Mouse (Mus musculus) adrenal gland, adult 18-20 months (tissue): ENCODE measurements around the gene Nostrin. TPM values are rescaled to one million over a fixed set of nuclear protein-coding genes. Genes with fewer than 3 reads are reported as not detected.
A peak's percentile ranks its signal among the peaks of the same experiment; 100 is the strongest.

Source experiments
- DNase-seq, 2 experiments: peaks; one replicate each; pipeline ENCODE4 v3.0.0; 2021 to 2022; ENCODE audit warnings: low spot score in 2 of 2
- total RNA-seq, 2 experiments: library from RNA; stranded (reverse); gene quantifications; 1 replicate in 1 of 2; 2 replicates in 1 of 2; pipeline ENCODE4 v1.2.3; 2021

Nostrin gene
- total RNA-seq, 2 experiments from 2014 or later: 8.4 to 10.2 TPM

DNA sequence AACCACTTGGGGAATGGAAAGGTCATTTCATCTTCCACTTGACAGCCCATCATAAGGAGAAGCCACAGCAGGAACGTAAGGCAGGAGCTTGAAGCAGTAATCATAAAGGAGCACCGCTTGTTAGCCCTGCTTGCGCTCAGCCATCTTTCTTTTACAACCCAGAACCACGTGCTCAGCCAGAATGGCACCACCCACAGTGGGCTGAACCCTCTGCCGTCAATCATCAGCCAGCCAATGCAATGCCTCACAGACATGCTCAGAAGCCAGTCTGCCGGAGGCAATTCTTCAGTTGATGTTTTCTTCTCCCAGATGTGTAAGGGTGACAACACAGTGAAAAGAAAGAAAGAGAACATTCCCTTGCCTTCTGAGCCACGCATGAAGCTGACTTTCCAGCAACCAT is 7.3 kb upstream of the Nostrin start:
- DNase-seq: no peak

DNA sequence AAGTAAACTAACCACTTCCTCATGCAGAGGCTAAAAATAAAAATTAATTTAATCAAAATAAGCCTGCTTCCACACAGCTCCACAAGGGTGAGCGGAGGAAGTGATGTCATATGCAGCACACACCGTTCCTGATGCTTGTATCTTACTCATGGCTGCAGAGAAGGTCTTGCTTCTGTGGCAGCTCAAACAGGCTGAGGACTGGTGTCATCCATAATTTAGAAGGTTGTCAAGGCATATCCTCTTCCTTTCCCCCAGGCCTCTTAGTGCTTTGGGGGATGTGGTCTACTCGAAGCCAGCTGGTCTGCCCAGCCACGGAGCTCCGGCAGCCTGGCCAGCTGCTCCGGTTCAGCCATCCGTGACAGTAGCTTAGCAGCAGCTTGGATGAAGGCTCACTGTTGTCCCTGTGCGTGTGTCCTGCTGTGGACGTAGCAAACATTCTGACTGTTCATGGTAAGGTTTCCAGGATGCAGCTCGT is 6.6 kb upstream of the Nostrin start:
- no peak for DNase-seq

DNA sequence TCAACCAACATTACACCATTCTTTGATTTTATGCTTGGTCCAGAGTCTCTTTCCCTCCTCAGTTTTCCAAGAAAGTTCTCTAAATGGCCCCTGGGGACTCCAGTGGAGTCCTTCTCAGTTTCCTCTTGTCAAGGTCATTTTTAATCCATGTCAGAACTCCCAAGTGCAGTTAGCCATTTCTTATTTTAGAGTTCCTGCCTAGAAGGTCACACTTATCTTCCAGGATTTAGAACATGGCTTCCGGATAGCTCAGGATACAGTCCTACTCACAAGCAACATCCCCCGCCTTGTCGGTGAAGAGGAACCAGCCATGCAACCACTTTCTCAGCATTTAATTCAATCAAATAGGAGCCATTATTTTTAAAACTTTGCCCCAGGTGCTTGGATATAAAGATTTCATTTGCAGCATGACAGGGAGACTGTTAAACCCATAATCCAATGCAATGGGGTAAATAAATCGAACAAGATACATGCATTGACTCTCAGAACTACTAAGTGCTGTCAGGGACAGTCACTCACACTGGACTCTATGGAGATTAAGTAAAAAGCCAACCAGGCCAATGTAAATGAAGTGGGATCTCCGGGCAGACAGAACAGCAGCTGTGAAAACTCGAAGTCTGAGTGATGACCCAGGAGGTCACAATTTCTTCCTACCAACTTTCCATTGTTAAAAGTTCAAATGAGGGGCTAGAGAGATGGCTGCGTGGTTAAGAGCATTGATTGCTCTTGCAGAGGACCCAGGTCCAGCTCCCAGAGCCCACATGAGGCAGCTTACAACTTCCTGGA is 6.0 kb upstream of the Nostrin start:
- no peak for DNase-seq

DNA sequence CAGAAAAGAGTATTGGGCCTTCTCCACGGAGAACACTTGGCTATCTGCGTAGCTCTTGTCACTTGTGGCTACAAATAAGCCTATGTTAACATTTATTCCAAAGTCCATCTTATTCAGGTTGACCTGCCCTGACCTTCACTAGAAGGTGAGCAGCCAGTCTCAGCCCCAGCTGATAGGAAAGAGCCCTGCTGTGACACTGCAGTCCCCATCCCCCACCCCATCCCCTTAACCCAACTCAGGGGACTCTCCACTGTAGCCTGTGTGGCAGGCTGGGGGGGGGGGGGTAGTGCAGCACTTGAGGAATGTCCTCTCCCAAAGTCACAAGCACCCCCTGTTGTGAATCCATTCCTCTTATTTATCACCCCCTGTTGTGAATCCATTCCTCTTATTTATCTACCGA is 3.6 kb upstream of the Nostrin start:
- no peak for DNase-seq

DNA sequence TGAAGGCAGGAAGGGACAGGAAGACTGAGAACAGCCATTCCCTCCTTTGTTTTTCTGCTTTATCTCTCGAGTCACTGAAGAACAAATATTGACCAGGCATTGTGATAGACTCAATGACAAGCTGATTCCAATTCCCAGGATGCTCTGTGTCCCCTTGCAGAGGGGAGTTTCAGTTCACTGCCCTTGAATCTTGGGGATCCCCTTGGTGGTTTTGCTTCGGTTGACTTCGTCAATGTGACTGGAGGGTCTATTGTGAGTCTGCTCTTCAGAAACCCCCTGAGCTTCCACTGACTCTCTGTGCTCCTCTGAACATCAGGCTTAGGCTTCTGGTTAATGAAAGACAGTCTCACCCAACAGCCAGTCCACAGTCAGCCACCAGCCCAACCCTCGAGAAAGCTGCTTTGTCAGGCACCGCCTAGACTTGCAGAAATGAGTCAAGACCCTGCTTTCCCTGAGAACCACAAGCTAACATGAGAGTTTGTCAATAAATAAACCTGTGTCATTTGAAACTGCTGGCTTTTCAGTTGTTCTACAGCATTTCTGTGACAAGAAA is 3.0 kb upstream of the Nostrin start:
- no peak for DNase-seq

DNA sequence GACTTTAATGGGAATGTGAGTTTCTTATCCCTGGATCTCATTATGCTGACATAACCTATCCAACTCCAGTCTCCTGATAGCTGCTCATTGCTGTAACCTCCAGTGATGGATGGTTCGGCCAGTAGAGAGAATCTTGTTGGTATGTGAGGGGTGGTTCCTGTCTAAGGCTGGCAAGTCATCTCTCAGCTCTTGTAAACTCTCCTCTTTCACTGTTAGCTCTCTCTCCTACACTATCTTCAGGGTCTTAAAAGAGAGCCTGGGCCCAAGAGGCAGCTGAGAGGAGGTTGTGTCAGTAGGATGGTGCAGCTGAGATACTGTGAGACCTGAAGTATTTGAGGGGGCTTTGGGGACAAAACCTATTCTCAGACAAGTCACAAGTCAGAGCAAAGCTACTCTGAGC is 1.4 kb upstream of the Nostrin start:
- DNase-seq: no peak

DNA sequence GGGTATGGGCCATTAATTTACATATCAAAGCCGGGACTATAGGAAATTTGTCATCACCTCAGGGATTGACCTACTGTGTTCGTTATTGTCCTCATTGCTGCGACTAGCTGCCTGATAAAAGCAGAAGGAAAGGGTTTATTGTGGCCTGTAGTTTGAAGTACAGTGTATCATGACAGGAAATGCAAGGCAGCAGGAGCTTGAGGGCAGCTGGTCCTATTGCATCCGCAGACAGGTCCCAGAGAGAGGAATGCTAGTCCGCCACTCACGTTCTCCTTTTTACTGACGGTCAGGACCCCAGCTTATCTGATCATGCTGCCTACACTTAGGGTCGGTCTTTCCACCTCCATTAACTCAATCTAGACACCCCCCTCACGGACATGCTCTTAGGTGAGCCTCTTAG is 663 bp upstream of the Nostrin start:
- DNase-seq: no peak

DNA sequence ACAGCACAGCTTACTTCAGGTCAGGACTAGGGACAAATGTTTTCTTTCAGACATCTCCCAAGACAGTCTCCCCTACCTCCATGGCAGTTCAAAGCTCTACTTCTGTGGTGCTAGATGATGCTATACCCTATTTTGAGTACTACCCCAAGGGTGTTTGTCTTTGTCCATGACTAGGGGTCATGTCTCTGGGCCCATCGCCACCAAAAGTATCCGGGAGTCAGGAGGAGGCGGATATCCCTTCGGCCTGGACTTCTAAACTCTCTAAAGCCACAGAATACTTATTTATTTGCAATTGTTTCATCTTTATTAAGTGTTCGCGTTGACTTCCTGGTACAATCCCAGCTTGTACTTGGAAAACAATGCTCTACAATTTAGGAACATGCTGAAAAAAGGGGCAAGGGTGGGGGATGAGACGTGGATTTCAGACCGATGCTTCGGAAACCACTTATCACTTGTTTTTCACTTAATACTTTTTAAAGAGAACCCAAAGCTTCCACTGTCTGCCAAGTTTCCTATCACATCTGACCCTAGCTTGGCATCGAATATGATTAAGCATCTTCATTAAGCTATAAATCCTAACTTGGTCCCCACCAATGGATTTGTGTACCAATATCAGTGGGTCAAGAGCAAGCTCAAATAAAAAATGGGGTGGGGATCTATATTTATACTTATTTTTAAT is 1.9 kb downstream of the Nostrin start:
- DNase-seq: no peak

DNA sequence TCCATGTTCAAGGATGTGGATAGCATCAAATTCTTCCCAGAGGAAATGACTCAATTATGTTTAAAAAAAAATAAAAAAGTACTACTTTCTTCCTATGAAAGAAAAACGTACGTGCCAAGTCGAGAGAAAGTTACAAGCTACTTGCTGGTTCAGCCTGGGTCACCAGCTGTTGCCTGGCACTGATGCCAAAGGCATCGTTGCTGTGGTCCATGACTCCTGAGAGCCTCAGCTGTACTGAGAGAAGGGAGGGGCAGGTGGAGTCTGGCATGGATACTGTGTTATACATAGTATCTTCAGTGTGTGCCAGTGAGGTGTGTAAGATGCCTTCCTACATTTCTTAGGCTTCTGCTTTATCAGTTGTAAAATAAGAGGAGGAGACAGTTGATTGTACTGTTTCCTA is 3.2 kb downstream of the Nostrin start:
- no peak for DNase-seq

DNA sequence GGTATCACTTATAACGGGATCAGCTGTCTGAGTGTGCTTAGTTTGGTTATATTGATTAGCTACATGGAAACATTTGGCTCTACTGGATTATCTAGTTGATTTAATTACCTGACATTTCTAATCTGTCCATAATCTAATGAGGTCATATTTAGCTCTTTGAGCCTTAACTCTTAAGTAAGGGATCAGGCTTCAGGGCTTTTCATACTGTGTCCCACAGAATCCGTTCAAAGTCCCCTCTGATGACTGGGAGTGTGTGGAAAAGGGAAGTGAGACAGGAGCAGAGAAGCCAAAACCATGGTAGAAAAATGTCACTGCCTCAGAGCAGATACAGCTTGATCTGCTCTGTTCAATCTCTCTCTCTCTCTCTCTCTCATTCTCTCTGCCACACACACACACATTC is 4.6 kb downstream of the Nostrin start:
- DNase-seq: no peak

DNA sequence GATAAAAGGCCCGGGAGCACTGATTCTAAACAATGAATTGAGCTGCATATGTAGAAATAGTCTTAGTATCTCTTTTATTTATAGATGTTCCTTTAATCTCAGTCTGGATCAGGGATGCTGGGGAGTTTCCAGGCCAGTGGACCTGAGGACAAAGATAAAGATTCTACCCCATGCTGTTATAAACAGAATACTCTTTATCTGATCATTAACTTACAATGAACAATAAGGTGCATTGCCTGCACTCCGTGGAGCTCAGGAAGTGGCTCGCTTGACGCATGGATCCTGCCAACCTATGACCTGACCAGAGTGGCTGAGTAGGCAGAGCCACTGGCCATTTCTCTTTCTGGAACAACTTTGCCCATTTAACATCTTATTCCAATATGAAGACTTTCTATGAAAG is 5.2 kb downstream of the Nostrin start:
- DNase-seq: no peak

DNA sequence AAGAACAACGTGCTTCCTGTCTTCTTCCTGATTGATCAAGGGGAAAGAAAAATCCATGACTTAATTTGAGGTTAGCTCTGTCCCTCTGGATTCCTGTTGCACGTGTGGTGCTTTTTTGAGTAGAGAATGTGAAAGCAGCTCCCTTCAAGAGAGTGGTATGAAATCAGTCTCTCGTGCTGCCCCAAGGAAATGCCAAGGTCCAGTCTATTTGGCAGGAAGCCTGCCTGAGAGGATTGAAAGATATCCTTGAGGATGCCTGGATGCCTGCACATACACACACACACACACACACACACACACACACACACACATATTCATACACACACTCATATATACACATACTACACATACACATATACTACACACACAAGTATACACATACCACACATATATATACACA is 13.1 kb downstream of the Nostrin start:
- peak in 1 of 2 experiments; percentile 12 for DNase-seq

DNA sequence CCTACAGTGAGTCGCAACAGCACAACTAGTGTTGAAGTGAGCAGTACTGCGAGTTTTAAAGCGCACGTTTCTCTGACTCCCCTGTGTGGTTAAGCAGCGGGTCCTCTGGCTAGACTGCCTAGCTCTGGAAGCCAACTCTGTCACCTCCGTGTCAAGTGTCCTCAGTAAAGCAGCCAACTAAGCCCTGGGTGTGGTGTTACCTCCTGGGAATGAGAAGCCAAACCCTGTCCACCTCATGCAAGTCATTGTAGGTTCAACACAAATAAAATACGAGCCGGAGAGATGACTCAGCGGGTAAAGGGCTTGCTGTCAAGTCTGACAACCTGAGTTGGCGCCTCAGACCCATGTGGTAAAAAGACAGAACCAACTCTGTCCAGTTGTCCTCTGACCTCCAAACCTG is 13.6 kb downstream of the Nostrin start:
- DNase-seq: no peak

DNA sequence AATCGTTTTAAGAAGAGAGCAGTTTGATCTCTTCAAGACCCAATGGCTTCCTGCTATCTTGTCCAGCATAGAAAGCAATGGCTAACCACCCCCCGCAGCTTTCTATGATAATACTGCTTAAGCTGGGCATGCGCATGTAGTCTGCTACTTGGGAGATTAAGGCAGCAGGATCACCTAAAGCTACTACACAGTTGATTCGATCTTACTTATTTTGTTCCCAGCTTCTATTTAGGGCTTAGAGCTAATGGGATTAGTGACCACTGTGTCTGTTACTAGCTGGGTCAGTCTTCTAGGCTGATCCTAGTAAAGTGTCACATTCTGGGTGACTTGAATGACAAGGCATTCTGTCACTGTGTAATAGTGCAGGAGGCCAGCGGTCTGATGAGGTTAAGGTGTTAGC is 15.2 kb downstream of the Nostrin start:
- no peak for DNase-seq

DNA sequence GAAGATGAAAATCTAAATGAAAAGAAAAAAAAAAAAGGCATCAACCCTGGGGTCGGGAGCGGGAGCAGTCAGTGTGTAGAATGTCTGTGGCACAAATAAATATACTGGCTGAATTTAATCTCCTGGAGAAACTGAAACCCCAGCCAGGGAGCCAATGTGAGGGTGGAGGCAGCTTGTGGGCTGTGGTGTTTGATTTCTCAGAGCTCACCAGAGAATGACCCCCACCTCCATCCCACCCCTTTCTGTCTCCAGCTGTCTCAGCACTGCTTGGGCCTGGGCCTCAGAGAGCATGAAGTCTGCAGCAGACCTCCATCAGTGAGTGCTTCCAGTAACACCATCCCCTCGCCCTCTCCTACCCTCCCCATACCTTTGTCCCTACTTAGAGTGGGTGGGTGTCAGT is 20.3 kb downstream of the Nostrin start:
- DNase-seq: no peak

DNA sequence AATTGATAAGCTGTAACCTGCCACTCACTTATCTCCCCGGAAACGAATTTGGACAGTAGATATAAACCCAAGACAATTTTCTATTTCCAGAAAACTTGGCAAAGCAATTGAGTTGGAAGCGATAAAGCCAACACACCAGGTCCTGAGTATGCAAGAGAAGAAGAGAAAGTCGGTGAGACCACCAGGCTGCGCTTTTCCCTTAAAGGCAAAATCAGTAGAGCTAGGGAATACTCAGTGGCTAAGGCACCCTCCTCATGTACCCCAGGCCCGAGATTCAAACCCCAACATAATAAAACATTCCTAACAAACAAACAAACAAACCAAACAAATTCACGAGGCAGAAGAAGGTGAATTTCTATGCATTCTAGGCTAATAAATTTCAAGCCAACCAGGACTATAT is 20.7 kb downstream of the Nostrin start:
- no peak for DNase-seq

DNA sequence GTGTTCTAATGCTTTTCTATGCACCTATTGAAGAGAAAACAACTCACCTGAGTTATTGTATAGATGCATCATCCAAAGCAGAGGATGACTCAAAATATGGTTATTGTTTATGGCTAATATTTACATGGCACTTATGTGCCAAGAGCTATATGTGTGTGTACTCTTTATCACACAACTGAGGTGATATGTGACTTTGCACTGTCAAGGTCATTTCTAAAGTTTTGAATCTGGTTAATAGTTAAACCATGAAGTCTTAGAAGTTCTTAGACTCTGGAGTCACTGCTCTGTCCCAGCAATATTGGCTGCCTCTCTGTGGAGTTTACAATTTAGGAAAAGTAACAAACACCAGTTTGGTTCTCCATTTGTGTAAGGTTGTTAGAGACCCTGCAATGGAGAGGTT is 23.3 kb downstream of the Nostrin start:
- DNase-seq: no peak

DNA sequence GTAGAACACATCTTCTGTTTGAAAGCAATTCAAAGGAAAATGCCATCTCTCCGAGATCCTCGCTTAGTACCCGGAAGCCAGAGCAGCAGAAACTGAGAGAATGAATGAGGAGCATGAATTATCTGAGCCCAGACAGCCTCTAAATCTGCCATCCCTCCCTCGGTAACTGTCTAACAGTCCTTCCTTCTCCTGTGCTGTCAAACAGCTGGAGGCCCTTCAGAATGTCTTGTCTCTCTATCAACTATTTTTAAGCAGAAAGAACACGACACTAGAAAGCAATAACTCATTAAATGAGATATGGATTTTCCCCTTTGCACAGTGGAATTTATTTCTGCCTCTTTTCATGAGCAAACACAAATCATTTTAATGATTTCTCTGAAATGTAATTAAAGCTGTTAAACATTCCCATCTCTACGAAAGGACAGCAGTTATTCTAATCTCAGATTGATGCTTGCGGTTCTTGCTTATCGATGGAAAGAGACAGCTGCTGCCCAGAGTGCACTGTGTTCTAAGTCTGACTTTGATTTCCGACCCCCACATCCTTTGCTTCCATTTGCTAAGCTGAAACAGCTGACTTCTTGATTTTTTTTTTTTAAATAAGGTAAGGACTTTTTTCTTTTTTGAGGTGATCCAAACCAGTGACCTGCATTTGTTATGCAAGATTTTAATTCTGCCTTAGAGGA is 34.9 kb downstream of the Nostrin start:
- no peak for DNase-seq

DNA sequence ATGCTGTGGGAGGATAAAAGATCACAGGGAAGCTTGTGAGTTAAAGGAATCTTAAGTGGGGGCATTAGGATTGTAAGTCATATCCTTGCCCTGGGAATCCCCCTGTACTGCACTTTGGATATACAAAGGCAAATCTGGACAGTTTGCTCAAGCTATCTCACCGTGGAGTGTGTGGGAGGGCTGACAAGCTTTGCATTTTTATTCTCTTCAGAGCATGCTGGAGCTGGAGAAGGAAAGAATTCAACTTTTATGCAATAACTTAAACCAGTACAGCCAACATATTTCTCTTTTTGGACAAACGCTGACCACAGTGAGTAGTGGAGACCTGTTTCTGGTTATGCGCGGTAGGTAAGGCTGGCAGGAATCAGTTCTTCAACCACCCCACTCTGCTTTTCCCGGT is 39.7 kb downstream of the Nostrin start:
- no peak for DNase-seq

DNA sequence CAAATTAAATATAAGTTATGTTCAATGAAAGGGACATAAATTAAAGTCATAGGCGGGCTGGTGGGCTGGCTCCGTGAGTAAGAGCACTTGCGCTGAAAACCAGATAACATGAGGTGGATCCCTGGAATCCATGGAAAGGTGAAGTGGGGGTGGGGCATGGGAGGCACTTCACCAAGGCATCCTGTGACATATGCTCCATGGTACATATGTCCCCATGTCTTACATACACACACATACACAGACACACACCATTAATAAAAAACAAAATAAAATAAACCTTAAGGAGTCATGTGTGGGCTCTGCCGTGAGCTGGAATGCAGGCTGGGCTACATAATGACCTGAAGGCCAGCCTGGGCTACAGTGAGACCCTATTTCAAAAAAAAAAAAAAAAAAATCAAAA is 44.1 kb downstream of the Nostrin start:
- DNase-seq: no peak

DNA sequence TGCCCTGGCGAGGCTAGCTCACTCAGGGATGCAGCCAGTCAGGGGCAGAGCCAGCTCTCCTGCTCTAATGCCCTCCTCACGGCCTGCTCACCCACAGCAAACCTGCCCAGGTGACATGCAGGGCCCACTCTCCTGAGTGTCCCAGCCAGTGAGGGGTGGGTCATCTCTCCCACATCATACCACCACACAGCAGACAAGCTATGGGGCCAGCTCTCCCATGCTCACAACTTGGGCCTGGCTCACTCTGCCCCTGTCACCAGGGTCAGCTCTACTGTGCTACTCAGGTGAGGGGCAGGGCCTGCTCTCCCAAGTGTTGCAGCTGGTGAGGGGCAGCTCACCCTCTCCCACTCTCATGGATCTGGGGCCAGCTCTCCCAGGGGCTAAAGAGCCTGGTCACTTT is 52.4 kb downstream of the Nostrin start:
- no peak for DNase-seq

DNA sequence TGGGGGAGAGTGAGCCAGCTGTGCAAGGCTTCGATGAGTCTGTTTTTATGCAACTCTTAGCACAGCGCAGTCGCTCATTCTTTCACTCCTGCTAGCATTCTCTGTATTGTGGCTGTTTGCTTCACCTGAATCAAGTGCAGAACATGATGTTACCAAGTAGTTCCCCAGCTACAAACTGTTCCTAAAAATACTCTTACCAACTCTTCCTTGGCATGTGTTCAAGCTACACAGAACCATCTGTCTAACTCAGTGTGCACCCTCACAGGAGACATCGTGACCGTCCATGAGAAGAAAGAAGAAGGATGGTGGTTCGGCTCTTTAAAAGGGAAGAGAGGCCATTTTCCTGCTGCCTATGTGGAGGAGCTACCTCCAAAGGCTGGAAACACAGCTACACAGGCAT is 53.1 kb downstream of the Nostrin start:
- no peak for DNase-seq
